ENCODE assay signal across 9 mouse cellular contexts in genomic region chr17:22424636-22425354, GRCm38 (mm10). TPM values are rescaled to one million over a fixed set of nuclear protein-coding genes. Genes with fewer than 3 reads are reported as not detected.
DNase-seq lines count a peak whose midpoint lies in the region; ATAC-seq lines count a peak whose summit lies in the region.
"Had no signal": no experiment of that assay in that cellular context is flagged by ENCODE, and none has a peak within 500 bp of the region (broad histone marks: within the 10 kb centered on the region; RNA-seq: fewer than 3 reads in every experiment).

No protein-coding gene starts in this region.

- peak overlapping the region; percentile 80 for H3K27ac ChIP-seq in heart, embryonic 13.5 days (replicated peaks)

- WGBS in heart, embryonic 13.5 days: 2% methylated on average over 12 of the region's 12 CpGs

- H3K9me3 ChIP-seq in erythroblast, embryonic 14.5 days (ENCODE audit: control insufficient read depth, low read length): no peaks in the 10 kb centered on the region
- H3K9me3 ChIP-seq in heart, embryonic 13.5 days: no peaks in the 10 kb centered on the region

- peak overlapping the region; percentile 78 for H3K4me2 ChIP-seq in heart, embryonic 13.5 days

- peak overlapping the region; percentile 76 for H3K4me3 ChIP-seq in erythroblast, embryonic 14.5 days (replicated peaks)
- H3K4me3 ChIP-seq in heart, embryonic 13.5 days: peak overlapping the region; percentile 74

- peak; percentile 11 for DNase-seq in CD4-positive, CD25-positive, alpha-beta regulatory T cell, adult 2 months (ENCODE audit: low read depth, low spot score)
- DNase-seq in kidney, postnatal 10 days: peak; percentile 20
- DNase-seq in naive thymus-derived CD4-positive, alpha-beta T cell, adult 2 months (ENCODE audit: low read depth): peak; percentile 37
- DNase-seq in frontal cortex, postnatal 14 days (ENCODE audit: low spot score in 2 of 2): no peak

- H3K9ac ChIP-seq in heart, embryonic 13.5 days: peak overlapping the region; percentile 84

- H3K27me3 ChIP-seq in erythroblast, embryonic 14.5 days (ENCODE audit: control insufficient read depth): peaks cover 4% of the 10 kb centered on the region
- H3K27me3 ChIP-seq in heart, embryonic 13.5 days (replicated peaks): no peaks in the 10 kb centered on the region

- H3K36me3 ChIP-seq in erythroblast, embryonic 14.5 days (ENCODE audit: control insufficient read depth): no peaks in the 10 kb centered on the region
- no peaks in the 10 kb centered on the region for H3K36me3 ChIP-seq in heart, embryonic 13.5 days

- peaks cover 16% of the 10 kb centered on the region for H3K4me1 ChIP-seq in erythroblast, embryonic 14.5 days (ENCODE audit: control insufficient read depth)
- H3K4me1 ChIP-seq in heart, embryonic 13.5 days: peaks cover 7% of the 10 kb centered on the region

- ATAC-seq in erythroblast, adult 5-6 weeks (replicated peaks; ENCODE audit: low FRiP score, poor library complexity, severe bottlenecking): no peak
- ATAC-seq in common myeloid progenitor, adult 5-6 weeks (replicated peaks; ENCODE audit: low read depth, poor library complexity, severe bottlenecking): 0 out of 2 replicates have a peak, but pooled peaks have one; percentile 12
- ATAC-seq in heart, embryonic 13.5 days (ENCODE audit: extremely low read depth, insufficient number of reproducible peaks, low FRiP score, low TSS enrichment): no peak

RNA-seq across cellular contexts. Expression of gene Zfp946, which starts 0.8 kb away (rescaled TPM):
- polyA plus RNA-seq in erythroblast, embryonic 14.5 days (2012): 0.22 and 0.34 TPM in 2 replicates
- total RNA-seq in erythroblast, adult 5-6 weeks (2015; ENCODE audit: low replicate concordance): 0.84 TPM in 1 of 2 replicates, not detected in the other
- total RNA-seq in erythroblast, adult 5-6 weeks (2017; ENCODE audit: low replicate concordance): 0.43 and 0.70 TPM in 2 replicates
- total RNA-seq in common myeloid progenitor, adult 5-6 weeks (2017): 5.8 and 7.8 TPM in 2 replicates
- 7.8 and 8.3 TPM in 2 replicates for polyA plus RNA-seq in heart, embryonic 13.5 days (2015; fragmentation: Nextera tagmentation; extraction: Ambion mirVana)
- total RNA-seq: MEL had no signal

Comparison
In these comparisons a context has a peak if more than half of its experiments do, and no peak if none do; other contexts are left out.
1. DNase-seq: peak in CD4-positive, CD25-positive, alpha-beta regulatory T cell, adult 2 months (single experiment), kidney, postnatal 10 days (single experiment) and naive thymus-derived CD4-positive, alpha-beta T cell, adult 2 months (single experiment); none in frontal cortex, postnatal 14 days (0 of 2).